Mouse (Mus musculus) frontal cortex, adult 2 months (tissue): ENCODE measurements at regions not wholly inside any gene's neighbourhood (a gene's known extent, or its start where the extent isn't known, plus 50 kb on each side); places are given as distances from the start of the nearest gene placed in this dataset.

Source experiments
- DNase-seq, 2 experiments: peaks; one replicate each; pipeline ENCODE4 v3.0.0; 2022; ENCODE audit warnings: low spot score in 1 of 2; ENCODE audit errors: extremely low spot score in 1 of 2

DNA sequence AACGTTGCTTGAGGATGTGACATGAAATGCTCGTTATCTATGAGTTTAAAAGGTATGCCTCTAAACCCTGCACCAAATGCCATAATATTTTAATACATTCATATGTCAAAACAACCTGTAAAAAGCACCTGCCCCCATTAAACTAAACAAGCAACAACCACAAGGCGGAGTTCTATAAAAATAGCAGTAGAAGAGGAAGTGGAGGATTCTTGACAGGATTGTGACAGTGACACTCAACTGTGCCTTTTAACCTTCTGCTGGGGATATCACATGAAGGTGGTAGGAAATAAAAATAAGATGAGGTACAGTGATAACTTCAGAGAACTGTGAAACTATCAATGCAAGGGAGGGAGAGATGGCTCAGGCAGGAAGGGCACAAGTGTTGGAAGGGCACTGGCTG lies 58.6 kb upstream of the Dbx2 start:
- DNase-seq = no peak

- DNase-seq = no peak
These were observed 60.2 kb upstream of the Dbx2 start for GRCm38 (mm10) chr15:95715941-95716340.

- DNase-seq = peak in 1 of 2 experiments; percentile 30
These were observed 66.9 kb upstream of the Ano6 start for GRCm38 (mm10) chr15:95723699-95724098.

DNA sequence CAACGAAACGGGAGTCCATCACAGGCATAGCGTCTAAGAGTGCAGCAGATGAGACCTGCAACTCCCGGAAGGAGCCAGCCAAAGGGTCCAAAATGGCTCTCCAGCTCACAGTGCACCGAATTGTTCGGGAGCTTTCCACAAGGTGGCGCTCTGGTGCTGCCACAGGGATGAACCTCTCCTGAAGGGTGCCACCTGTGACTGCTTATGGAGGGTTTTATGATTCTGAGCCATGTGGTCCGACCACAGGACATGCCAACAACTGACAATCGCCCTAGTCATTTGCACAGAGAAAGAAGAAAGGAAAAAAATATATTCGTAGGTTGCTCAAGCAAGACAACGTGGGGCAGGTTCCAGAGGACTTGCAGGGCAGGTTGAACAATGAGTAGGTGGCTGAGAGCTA lies 64.8 kb upstream of the Ano6 start:
- DNase-seq = peak; percentile 68 to 93

DNA sequence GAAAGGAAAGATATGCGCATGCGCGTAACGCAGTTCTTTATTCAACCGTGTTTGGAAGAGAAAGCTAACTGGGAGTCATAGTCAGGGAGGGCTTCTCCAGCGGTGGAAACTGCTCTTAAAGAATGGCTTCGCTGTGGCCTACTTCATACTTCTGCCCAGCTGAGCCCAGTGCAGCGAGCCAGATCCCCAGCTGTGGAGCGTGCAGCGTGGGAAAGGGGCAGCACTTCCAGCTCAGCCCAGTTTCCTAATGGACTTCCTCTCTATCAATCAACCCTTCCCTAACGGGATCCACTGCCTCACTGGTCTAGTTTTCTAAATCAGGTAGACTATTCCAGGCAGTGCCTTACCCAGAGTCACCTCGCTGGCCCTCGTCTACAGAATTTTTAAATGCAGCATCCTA lies 64.1 kb upstream of the Ano6 start:
- DNase-seq = no peak

DNA sequence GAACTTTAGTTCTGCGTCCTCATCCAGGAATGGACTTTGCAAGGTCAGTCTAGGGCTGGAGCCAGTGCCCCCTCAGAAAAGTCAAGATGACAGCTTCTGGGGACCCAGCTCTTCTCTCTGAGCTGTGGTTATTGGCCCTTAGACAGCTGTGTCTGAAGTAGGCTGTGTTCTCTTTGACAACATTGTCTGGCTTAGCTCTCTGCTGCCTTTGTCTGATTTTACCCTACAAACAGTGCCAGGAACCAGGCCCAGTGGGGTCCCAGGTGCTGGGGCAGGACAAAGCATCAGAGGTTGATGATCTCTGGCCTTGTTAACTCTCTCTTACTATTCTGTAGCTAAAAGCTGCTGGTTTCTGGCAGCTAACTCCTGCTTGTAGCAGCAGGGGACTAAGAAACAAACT lies 54.9 kb upstream of the Ano6 start:
- no peak for DNase-seq
